Mouse (Mus musculus): ENCODE measurements around the gene Cachd1. TPM values are rescaled to one million over a fixed set of nuclear protein-coding genes. Genes with fewer than 3 reads are reported as not detected.

The Cachd1 gene
- polyA plus RNA-seq, 1 experiment from 2014 or later, result 42.3 TPM

GRCm38 (mm10) chr4:101068786-101069153 lies 292.3 kb downstream of the Cachd1 start, which contains the start of gene Raver2:
Raver2 (plus strand) TSS chr4:101068983.
- WGBS, result under 1% methylated on average over 54 of the region's 54 CpGs
- DNase-seq (ENCODE audit: low spot score) (peak; percentile 81), ATAC-seq (ENCODE audit: insufficient number of reproducible peaks, low FRiP score, low TSS enrichment, low read depth) (peak; percentile 77)
- 0 out of 2 replicates have a peak within 1 kb of the TSS, but pooled peaks have one; percentile 47 for H3K27ac ChIP-seq (replicated peaks; ENCODE audit: low read depth, low read length)
- peak within 1 kb of the TSS; percentile 75 for H3K4me3 ChIP-seq (ENCODE audit: low read depth, low read length)
- no peaks in the 10 kb centered on the region for H3K27me3 ChIP-seq (ENCODE audit: control insufficient read depth, insufficient read depth, low read length)
- peak within 1 kb of the TSS; percentile 86 for H3K4me2 ChIP-seq (ENCODE audit: low read depth, severe bottlenecking)
- H3K36me3 ChIP-seq (ENCODE audit: control insufficient read depth, insufficient read depth, low read length), result no peaks in the 10 kb centered on the region
- H3K9ac ChIP-seq (ENCODE audit: low read length), result peak within 1 kb of the TSS; percentile 87
- 0 out of 2 replicates have a peak, but pooled peaks cover 2% of the 10 kb centered on the region for H3K4me1 ChIP-seq (ENCODE audit: control insufficient read depth, insufficient read depth, low read length)
- H3K9me3 ChIP-seq (ENCODE audit: control insufficient read depth, low read length), result no peaks in the 10 kb centered on the region

DNA sequence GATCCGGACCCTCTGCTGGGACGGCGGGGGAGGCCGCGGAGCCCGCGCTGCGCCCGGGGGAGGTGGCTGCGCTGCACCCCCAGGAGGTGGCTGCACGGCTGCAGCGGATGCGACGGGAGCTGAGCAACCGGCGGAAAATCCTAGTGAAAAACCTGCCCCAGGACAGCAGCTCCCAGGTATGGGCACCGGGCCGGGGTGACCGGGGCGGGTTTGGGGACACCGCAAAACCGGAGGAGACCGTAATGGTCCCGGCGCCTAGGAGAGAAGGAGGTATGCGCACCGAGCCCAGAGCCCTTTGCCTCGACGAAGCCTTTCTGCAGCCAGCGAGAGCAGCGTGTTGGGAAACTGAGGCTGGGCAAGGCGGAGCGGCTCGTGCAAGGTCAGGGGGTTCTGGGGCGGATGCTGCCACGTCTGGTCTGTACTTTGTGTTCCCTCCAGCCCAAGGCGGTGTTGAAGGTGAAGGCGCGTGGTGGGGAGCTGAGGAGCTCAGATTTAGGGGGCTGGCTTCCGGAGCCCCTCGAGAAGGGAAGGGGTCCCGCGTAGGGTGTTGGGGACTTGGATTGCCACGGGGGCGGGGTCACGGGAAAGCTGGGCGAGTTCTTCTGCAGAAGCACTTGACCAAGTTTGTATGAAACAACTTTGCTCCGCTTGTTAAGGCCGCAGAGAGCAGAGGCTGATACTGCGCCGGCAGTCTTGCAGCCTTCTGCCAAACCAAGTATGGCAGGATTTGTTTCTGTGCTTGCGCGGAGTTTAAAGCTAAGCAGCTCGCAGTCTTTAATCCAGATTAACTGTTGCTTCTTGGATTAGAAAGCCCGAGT lies 292.9 kb downstream of the Cachd1 start:
- 0 out of 2 replicates have a peak overlapping the region, but pooled peaks have one; percentile 47 for H3K27ac ChIP-seq (replicated peaks; ENCODE audit: low read depth, low read length)
- no peaks in the 10 kb centered on the region for H3K36me3 ChIP-seq (ENCODE audit: control insufficient read depth, insufficient read depth, low read length)
- peak; percentile 73 for DNase-seq (ENCODE audit: low spot score)
- 1% methylated on average over 55 of the region's 55 CpGs for WGBS
- H3K4me3 ChIP-seq (ENCODE audit: low read depth, low read length), result peak overlapping the region; percentile 75
- H3K27me3 ChIP-seq (ENCODE audit: control insufficient read depth, insufficient read depth, low read length), result no peaks in the 10 kb centered on the region
- no peaks in the 10 kb centered on the region for H3K9me3 ChIP-seq (ENCODE audit: control insufficient read depth, low read length)
- peak overlapping the region; percentile 87 for H3K9ac ChIP-seq (ENCODE audit: low read length)
- 0 out of 2 replicates have a peak, but pooled peaks cover 2% of the 10 kb centered on the region for H3K4me1 ChIP-seq (ENCODE audit: control insufficient read depth, insufficient read depth, low read length)
- ATAC-seq (ENCODE audit: insufficient number of reproducible peaks, low FRiP score, low TSS enrichment, low read depth), result peak; percentile 74
- peak overlapping the region; percentile 86 for H3K4me2 ChIP-seq (ENCODE audit: low read depth, severe bottlenecking)

DNA sequence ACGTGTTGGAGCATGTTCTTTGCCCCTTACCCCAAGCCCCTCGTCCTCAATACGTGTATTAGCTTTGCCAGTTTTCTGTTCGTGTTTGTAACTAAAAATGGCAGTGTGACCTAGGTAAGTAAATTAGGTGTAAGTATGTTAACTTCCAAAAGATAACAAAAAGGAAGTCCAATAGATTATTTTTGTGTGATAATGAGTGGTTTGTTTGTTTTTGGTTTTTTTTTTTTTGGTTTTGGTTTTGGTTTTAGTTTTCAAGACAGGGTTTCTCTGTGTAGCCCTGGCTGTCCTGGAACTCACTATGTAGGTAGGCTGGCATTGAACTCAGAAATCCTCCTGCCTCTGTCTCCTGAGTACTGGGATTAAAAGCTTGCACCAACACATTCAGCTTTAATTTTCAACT lies 295.1 kb downstream of the Cachd1 start:
- H3K4me3 ChIP-seq (ENCODE audit: low read depth, low read length), result no peak overlapping the region
- ATAC-seq (ENCODE audit: insufficient number of reproducible peaks, low FRiP score, low TSS enrichment, low read depth), result no peak
- DNase-seq (ENCODE audit: low spot score), result no peak
- H3K36me3 ChIP-seq (ENCODE audit: control insufficient read depth, insufficient read depth, low read length), result no peaks in the 10 kb centered on the region
- no peak overlapping the region for H3K27ac ChIP-seq (replicated peaks; ENCODE audit: low read depth, low read length)
- H3K4me2 ChIP-seq (ENCODE audit: low read depth, severe bottlenecking), result no peak overlapping the region
- H3K9me3 ChIP-seq (ENCODE audit: control insufficient read depth, low read length), result no peaks in the 10 kb centered on the region
- 85% methylated on average over 4 of the region's 4 CpGs for WGBS
- no peak overlapping the region for H3K9ac ChIP-seq (ENCODE audit: low read length)
- 0 out of 2 replicates have a peak, but pooled peaks cover under 1% of the 10 kb centered on the region for H3K4me1 ChIP-seq (ENCODE audit: control insufficient read depth, insufficient read depth, low read length)
- no peaks in the 10 kb centered on the region for H3K27me3 ChIP-seq (ENCODE audit: control insufficient read depth, insufficient read depth, low read length)

DNA sequence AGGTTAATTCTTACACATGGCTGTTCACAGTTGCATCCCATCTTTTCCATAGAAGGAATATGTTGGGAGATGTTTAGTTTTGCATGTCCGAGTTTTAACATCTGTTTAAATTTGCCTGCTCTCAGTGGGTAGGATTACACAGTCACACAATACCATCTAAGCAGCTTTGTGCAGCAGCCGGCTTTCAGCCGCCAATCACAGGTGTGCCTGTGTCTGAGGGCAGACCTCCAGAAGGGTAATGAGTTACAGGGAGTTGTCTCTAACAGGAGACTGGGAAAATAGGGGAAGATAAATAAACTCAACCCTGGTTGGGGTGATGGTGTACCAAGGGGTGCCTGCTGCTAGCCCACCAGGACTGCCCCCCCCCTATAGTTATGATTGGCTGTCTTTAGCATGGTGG lies 299.9 kb downstream of the Cachd1 start:
- WGBS, result 70% methylated on average over 3 of the region's 3 CpGs
- Histone ChIP-seq H3K4me3 (ENCODE audit: low read depth, low read length) (no peak overlapping the region), H3K27me3 (ENCODE audit: control insufficient read depth, insufficient read depth, low read length) (no peaks in the 10 kb centered on the region), H3K36me3 (ENCODE audit: control insufficient read depth, insufficient read depth, low read length) (no peaks in the 10 kb centered on the region), H3K4me1 (ENCODE audit: control insufficient read depth, insufficient read depth, low read length) (no peaks in the 10 kb centered on the region), H3K4me2 (ENCODE audit: low read depth, severe bottlenecking) (no peak overlapping the region), H3K9ac (ENCODE audit: low read length) (no peak overlapping the region), H3K9me3 (ENCODE audit: control insufficient read depth, low read length) (no peaks in the 10 kb centered on the region), H3K27ac (replicated peaks; ENCODE audit: low read depth, low read length) (no peak overlapping the region)
- DNase-seq (ENCODE audit: low spot score) (no peak), ATAC-seq (ENCODE audit: insufficient number of reproducible peaks, low FRiP score, low TSS enrichment, low read depth) (no peak)

Other genes with a start within 250 kb of the Cachd1 start
- gene Gm10577, start 244.0 kb downstream of the Cachd1 start, polyA plus RNA-seq (2014; fragmentation: Nextera tagmentation; extraction: Ambion mirVana), result not detected in 2 replicates